Mouse (Mus musculus): ENCODE data around the gene Kcne1. TPM values are rescaled to one million over a fixed set of nuclear protein-coding genes. Genes with fewer than 3 reads are reported as not detected.

The Kcne1 gene
- not detected in 2 replicates for total RNA-seq (2015; ENCODE audit: low replicate concordance)
- total RNA-seq (2017; ENCODE audit: low replicate concordance), result 0.26 TPM in 1 of 2 replicates, not detected in the other

- no peak for ATAC-seq (replicated peaks; ENCODE audit: low FRiP score, poor library complexity, severe bottlenecking)
Observed at GRCm38 (mm10) chr16:92359229-92359628, at the start of gene Kcne1. Gene Kcne1, minus strand, starts transcription at chr16:92359468.

- ATAC-seq (replicated peaks; ENCODE audit: low FRiP score, poor library complexity, severe bottlenecking), result no peak
Observed at GRCm38 (mm10) chr16:92407883-92408282, 48.6 kb upstream of the Kcne1 start.

- ATAC-seq (replicated peaks; ENCODE audit: low FRiP score, poor library complexity, severe bottlenecking), result no peak
Observed at GRCm38 (mm10) chr16:92404141-92404540, 44.9 kb upstream of the Kcne1 start.

GRCm38 (mm10) chr16:92403069-92403468, 43.8 kb upstream of the Kcne1 start:
- ATAC-seq (replicated peaks; ENCODE audit: low FRiP score, poor library complexity, severe bottlenecking), result no peak

DNA sequence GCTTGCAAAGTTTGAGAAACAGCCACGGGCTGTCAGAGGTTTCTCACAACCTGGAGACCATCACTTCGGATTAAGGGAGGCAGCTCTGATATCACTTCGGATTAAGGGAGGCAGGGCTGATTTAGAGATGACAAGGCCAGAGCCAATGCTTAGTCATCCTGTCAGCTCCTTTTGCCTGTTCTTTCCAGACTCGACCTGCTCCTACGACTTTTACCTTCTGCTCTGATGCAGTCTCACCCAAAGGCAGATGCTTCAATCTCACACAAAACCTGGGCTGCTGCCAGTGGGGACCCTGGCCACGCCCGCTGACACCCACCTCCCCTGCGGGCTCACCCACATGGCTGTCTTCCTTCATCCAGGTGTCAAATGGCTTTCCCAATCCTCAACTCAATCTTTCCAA, 42.9 kb upstream of the Kcne1 start:
- ATAC-seq (replicated peaks; ENCODE audit: low FRiP score, poor library complexity, severe bottlenecking), result no peak

GRCm38 (mm10) chr16:92401206-92401605, 41.9 kb upstream of the Kcne1 start:
- ATAC-seq (replicated peaks; ENCODE audit: low FRiP score, poor library complexity, severe bottlenecking), result no peak

DNA sequence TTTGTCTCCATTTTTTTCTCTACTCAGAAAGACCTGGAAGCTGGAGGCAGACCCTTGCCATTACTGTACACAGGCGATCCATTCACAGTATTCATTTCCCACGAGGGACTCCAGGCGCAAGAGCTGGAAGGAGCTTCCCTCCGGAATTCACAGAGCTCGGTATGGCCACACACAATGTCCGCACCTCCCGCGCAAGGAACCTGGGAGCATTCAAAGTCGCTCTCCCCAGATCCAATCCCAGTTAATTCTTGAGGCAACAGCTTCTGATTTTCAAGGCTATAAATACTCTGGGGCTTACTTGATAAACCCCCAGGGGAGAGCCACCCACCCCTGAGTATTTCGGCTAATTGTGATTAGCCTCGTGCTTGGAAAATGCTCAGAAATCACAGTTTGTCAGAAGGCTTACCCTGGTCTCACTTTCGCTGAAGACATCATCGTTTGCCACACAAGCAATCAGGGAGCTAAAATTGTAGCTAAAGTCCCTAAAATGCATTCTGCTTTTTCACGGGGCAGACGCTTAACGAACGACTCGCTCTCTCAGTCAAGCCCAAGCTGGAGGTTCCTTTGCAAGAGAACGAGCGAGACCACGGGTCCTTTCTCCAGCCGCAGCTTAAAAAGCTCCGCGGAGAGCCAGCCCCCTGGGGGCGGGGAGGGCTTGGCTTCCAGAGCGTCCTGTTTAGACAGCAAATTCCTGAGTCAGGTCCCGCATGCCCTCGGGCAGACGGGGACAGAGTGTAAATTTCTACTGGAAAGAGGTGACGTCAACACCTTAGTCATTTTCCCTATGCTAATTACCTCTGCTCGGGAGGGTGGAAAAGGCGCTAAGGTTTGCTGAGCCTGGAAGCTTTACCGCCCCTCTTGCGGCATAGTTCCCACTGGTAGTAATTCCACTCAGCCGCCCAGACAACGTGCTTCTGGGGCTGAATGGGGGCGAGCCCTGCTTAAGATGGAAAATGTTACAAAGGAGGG, 40.5 kb upstream of the Kcne1 start:
- ATAC-seq (replicated peaks; ENCODE audit: low FRiP score, poor library complexity, severe bottlenecking), result no peak

- ATAC-seq (replicated peaks; ENCODE audit: low FRiP score, poor library complexity, severe bottlenecking), result no peak
Observed at GRCm38 (mm10) chr16:92398574-92399118, 39.4 kb upstream of the Kcne1 start.

DNA sequence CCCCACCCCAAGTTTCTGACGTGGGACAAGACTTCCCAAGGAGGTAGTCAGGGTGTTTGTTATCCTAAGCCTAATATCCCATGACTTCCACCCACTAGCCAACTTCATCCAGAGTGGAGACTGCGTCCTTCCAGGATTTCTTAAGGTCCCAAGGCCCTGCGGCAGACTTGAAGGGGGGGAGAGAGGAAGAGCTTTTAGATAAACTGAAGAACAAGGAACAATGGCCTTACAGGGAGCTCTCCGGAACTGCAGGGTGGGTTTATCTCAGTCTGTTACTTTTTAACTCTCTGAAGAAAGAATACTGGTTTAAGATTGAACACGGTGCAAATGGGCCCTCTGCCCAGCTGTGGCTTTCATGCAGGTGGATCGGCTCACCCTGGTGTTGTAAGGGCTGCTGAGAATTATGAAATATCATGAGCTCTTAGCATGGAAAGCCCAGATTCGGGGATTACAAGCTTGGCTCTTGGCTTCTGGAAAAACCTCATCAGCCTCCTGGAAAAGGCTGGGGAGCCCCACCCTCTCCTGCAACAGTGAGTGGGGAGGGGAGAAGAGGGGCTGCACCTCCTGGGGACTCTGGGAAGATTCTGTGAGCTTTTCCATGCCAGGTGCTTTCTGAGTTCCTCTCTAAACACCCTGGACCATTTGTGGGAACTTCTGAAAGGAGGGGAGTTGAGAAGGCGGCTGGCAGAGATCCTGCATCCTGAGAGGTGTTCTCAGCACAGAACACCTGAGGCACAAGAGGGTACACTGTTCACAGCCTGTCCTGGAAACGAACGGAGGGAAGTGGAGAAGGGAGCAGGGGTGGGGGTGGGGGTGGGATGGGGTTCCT, 38.7 kb upstream of the Kcne1 start:
- ATAC-seq (replicated peaks; ENCODE audit: low FRiP score, poor library complexity, severe bottlenecking), result no peak

- ATAC-seq (replicated peaks; ENCODE audit: low FRiP score, poor library complexity, severe bottlenecking), result no peak
Observed at GRCm38 (mm10) chr16:92393732-92394131, 34.5 kb upstream of the Kcne1 start.

DNA sequence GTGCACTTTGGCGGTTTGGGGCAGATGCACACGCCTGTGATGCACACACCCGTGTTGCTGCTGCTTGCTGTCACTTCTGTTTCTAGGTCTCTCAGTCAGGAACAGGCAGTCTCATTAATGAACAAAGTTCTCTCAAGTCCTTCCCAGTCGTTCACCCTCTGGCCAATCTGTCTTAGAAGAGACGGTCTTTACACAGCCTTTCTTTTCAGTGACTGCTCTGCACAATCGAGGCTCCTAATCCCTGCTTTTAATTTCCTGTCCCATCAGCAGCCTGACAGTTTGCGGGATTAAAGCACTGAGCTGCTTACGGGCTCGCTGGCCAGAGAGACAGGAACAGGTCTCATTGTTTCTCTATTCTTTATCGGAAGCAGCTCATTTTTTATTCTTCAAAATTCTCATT, 28.4 kb upstream of the Kcne1 start:
- ATAC-seq (replicated peaks; ENCODE audit: low FRiP score, poor library complexity, severe bottlenecking), result no peak

DNA sequence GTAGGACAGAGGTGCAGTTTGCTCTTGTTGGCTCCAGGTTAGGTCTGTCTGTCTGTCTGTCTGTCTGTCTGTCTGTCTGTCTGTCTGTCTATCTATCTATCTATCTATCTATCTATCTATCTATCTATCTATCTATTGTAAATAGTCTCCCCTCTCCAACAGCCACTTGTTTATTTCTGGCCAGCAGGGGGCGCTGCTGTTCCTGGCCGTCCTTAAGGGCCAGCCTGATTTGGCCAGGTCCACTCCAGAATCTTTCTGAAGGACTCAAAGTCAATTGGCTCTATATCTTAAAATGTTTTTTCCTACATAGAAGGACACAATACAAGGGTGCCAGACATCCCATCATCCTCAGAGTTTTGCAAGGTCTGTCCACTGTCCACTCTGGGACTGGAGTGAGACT, 25.8 kb upstream of the Kcne1 start:
- ATAC-seq (replicated peaks; ENCODE audit: low FRiP score, poor library complexity, severe bottlenecking), result 0 out of 2 replicates have a peak, but pooled peaks have one; percentile 42

DNA sequence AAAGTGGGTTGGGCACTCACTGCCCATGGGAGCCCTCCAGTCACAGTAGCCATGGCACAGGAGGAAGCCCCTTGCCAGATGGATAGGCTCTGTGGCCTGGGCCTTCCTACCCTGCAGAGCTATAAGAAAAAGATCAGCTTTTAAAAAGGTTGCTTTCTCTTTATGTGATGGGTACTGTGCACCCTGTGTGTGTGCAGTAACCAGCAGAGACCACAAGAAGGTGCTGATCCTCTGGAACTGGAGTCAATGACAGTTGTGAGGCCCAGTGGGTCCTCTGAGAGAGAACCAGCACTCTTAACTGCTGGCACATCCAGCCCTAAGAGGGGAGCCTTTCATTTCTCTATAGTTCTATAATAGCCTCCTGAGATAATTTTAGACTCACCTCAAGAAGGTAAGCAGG, 24.1 kb upstream of the Kcne1 start:
- no peak for ATAC-seq (replicated peaks; ENCODE audit: low FRiP score, poor library complexity, severe bottlenecking)

DNA sequence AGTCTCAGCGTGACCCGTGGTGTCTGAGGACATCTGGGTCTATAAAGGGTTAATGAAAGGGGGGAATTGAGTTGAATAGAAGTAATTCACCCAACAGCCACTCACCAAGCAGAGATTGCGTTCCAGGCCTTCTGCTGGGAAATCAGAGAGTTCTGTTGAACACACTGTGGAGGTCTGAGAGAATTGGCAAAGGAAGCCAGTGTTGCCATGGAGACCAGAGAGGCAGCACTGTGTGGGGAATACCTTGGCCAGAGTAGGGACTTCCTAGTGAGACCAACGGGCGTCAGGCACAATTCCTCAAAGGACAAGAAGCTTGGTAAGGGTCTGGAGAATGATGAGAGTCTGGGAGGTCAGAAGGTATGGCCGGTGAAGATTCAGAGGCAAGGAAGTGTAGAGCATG, 23.2 kb upstream of the Kcne1 start:
- no peak for ATAC-seq (replicated peaks; ENCODE audit: low FRiP score, poor library complexity, severe bottlenecking)

- ATAC-seq (replicated peaks; ENCODE audit: low FRiP score, poor library complexity, severe bottlenecking), result no peak
Observed at GRCm38 (mm10) chr16:92381092-92381491, 21.8 kb upstream of the Kcne1 start.

- no peak for ATAC-seq (replicated peaks; ENCODE audit: low FRiP score, poor library complexity, severe bottlenecking)
Observed at GRCm38 (mm10) chr16:92376976-92377375, 17.7 kb upstream of the Kcne1 start.

DNA sequence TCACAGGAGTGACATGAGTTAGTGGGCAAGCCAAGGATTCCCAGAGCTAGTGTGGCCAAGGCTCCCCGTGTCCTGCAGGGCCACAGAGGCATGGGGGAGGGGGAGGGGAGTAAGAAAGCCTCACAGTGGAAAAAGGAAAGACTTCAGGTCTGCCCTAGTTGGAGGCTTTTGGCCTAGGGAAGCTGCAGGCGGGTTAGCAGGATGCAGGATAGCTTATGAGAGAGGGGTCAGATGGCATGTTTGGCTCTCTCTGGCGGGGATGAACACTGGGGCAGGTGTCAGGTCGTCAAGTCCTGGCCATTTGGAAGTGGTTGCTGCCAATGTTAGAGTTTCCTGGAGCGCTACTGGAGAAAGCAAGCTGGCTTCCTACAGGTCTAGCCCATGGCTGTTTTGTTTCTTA, 12.4 kb upstream of the Kcne1 start:
- no peak for ATAC-seq (replicated peaks; ENCODE audit: low FRiP score, poor library complexity, severe bottlenecking)

DNA sequence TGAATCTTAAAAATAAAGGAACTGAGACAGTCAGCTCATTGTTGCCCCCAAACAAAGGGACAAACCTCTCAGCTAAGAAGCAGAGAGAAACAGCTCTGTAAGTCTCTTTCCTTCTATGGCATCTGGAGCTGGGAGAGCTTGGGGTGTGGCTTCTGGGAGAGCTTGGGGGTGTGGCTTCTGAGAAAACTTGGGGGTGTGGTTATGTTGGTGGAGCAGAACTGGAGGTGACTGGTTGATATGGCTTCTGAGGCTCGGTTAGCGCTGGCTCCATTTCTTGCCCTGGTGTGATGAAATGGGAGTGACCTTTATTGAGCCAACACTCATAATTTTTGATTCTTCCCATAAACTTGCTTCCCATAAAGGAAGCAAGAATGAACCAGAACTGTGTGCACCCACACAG, 10.0 kb upstream of the Kcne1 start:
- ATAC-seq (replicated peaks; ENCODE audit: low FRiP score, poor library complexity, severe bottlenecking), result peak; percentile 64; the same call in 1 of the 2 replicates

DNA sequence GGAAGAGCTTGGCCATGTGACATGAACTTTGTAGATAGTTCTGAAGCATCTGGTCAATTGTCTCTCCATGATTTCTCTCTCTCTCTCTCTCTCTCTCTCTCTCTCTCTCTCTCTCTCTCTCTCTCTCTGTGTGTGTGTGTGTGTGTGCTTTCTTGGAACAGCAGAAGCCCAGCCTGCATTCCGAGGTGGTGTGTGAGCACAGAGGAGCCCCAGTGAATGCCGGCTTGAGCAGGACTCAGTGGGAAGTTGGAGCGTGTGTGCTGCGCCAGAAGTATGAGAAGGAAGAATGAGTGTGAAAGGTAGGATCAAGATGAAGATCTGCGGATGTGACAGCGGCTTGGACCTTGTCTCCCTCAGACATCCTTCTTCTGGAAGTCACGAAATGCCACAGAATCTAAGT, 6.2 kb upstream of the Kcne1 start:
- no peak for ATAC-seq (replicated peaks; ENCODE audit: low FRiP score, poor library complexity, severe bottlenecking)

GRCm38 (mm10) chr16:92360711-92361110, 1.4 kb upstream of the Kcne1 start:
- no peak for ATAC-seq (replicated peaks; ENCODE audit: low FRiP score, poor library complexity, severe bottlenecking)

Data from erythroblast, adult 5-6 weeks (primary cell).